Mouse (Mus musculus): ENCODE measurements around the gene Popdc3. TPM values are rescaled to one million over a fixed set of nuclear protein-coding genes. Genes with fewer than 3 reads are reported as not detected.
"Not testable (repeated sequence)": the region's sequence is repeated elsewhere in the genome, so short reads cannot be mapped to it uniquely, and the experiment has no call there.

The Popdc3 gene
- polyA plus RNA-seq, 1 experiment from 2014 or later, result 1.7 TPM

DNA sequence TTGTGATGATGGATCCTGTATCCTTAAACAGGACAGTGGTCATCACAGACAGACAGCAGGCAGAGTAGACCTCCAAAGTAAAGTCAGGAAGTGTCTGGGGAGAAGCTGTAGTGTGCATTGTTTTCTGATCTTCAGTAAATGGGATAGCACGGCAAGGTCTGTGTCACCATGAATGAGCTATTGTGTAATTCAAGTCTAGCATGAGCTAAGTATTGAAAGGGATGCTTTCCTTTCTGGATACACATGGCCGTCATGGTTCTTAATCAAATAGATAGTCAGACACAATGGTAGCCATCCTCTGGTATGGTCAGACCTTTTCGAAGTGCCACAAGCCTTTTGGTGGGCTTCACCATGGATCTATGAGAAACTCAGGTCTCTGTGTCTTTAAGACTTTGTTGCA is 142.4 kb downstream of the Popdc3 start:
- Histone ChIP-seq H3K4me3 (no peak overlapping the region), H3K9ac (no peak overlapping the region), H3K4me1 (no peaks in the 10 kb centered on the region), H3K27ac (no peak overlapping the region), H3K27me3 (no peaks in the 10 kb centered on the region), H3K36me3 (no peaks in the 10 kb centered on the region), H3K4me2 (replicated peaks) (no peak overlapping the region), H3K9me3 (peaks cover 3% of the 10 kb centered on the region; the same call in 1 of the 2 replicates)
- no peak for ATAC-seq (ENCODE audit: low FRiP score, low read depth)
- WGBS, result 92% methylated on average over 3 of the region's 3 CpGs

DNA sequence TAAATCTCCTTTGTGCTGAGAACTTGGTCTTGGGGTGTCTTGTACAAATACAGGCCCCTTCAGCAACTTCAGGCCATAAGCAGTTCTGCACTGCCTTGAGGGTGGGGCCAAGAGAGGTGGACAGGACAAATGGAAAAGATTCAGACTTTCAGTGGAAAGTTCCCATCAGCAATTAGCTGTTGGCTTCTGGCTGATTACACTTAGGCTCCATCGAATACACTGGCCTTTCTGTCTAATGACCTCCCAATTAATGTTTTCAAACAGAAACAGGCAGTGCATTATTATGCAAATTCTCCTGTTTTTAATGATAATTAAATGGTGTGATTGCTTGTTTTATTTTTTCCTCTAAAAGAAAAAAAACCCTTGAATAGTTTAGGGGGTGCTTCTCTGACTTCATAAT is 146.3 kb downstream of the Popdc3 start:
- H3K9ac ChIP-seq, result no peak overlapping the region
- H3K9me3 ChIP-seq, result no peaks in the 10 kb centered on the region
- H3K4me1 ChIP-seq, result no peaks in the 10 kb centered on the region
- H3K4me2 ChIP-seq (replicated peaks), result no peak overlapping the region
- ATAC-seq (ENCODE audit: low FRiP score, low read depth), result no peak
- WGBS, result 76% methylated on average over 1 of the region's 1 CpGs
- no peaks in the 10 kb centered on the region for H3K27me3 ChIP-seq
- H3K27ac ChIP-seq, result no peak overlapping the region
- H3K36me3 ChIP-seq, result no peaks in the 10 kb centered on the region
- no peak overlapping the region for H3K4me3 ChIP-seq

DNA sequence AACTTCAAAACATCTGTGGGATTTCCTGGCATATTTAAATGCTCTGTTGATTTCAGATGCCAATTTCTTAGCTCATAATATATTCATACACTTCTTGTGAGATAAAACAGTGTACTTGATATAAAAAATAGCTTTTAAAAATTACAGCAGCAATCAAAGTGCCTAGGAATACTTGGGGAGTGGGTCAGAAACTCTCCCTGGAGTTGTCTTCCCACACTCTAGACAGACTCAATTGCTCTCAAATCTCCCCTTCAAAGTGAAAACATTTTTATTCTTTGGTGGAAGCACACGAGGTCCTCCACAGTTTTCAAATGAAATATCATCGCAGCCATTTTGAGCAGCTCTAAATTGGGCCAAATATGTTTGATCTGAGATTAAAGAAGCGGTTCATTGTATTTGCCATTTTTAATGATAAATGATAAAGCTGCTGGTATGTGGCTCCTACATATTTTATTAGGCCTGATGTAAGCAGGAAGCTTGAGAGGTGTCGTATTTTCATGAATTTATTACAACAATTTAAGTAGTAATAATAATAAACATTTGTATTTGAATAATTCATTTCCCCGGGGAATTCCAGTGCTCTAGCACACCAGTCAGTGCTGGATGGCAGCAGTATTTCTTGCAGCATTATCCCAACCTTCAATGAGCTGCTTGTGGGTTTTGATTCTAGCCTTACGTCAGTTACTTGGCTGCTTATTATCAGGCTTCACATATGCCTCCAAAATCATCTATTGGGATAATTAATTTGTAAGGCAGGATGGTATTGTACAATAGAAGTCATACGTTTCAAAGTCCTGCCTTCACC is 150.5 kb downstream of the Popdc3 start:
- no peaks in the 10 kb centered on the region for H3K9me3 ChIP-seq
- H3K27ac ChIP-seq, result no peak overlapping the region
- 67% methylated on average over 7 of the region's 7 CpGs for WGBS
- H3K4me3 ChIP-seq, result no peak overlapping the region
- H3K4me2 ChIP-seq (replicated peaks), result no peak overlapping the region
- no peak overlapping the region for H3K9ac ChIP-seq
- no peaks in the 10 kb centered on the region for H3K4me1 ChIP-seq
- no peak for ATAC-seq (ENCODE audit: low FRiP score, low read depth)
- H3K36me3 ChIP-seq, result no peaks in the 10 kb centered on the region
- H3K27me3 ChIP-seq, result no peaks in the 10 kb centered on the region

DNA sequence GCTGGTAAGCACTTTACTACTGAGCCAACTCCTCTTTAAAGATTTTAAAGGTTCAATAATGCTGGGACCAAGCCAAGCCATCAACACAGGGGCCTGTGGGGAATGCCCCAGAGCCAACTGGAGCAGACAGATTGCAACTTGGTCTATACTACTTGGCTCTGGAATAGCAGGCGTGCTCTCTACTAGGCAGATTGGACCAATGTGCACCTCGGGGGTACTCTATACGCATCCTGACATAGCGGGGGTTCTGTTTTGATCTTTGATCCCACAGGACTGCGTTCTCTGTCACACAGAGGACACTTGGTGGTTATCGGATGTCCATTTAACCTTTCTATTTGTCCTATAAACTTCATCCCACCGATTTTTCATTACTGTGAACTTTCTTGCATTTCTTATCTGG is 157.0 kb downstream of the Popdc3 start:
- no peak overlapping the region for H3K9ac ChIP-seq
- peak; percentile 51 for ATAC-seq (ENCODE audit: low FRiP score, low read depth)
- 13% methylated on average over 7 of the region's 7 CpGs for WGBS

GRCm38 (mm10) chr10:45335434-45336422 is 157.8 kb downstream of the Popdc3 start, which contains the start of gene Bves:
Gene Bves (plus strand): TSS chr10:45335772.
- ATAC-seq (ENCODE audit: low FRiP score, low read depth), result peak; percentile 83

More for the DNA sequence above, 157.0 kb downstream of the Popdc3 start:
- no peaks in the 10 kb centered on the region for H3K36me3 ChIP-seq
- peaks cover 11% of the 10 kb centered on the region for H3K27me3 ChIP-seq
- peak overlapping the region; percentile 72 for H3K4me2 ChIP-seq (replicated peaks)
- no peak overlapping the region for H3K27ac ChIP-seq
- H3K4me3 ChIP-seq, result peak overlapping the region; percentile 72
- H3K9me3 ChIP-seq, result no peaks in the 10 kb centered on the region
- peaks cover 2% of the 10 kb centered on the region; the same call in 1 of the 2 replicates for H3K4me1 ChIP-seq

GRCm38 (mm10) chr10:45339106-45339505 is 161.2 kb downstream of the Popdc3 start:
- H3K36me3 ChIP-seq, result peaks cover 2% of the 10 kb centered on the region; the same call in 1 of the 2 replicates
- H3K27ac ChIP-seq, result no peak overlapping the region
- no peak overlapping the region for H3K9ac ChIP-seq
- H3K4me1 ChIP-seq, result peaks cover 2% of the 10 kb centered on the region; the same call in 1 of the 2 replicates
- ATAC-seq (ENCODE audit: low FRiP score, low read depth), result no peak
- H3K4me2 ChIP-seq (replicated peaks), result no peak overlapping the region
- peaks cover 9% of the 10 kb centered on the region for H3K27me3 ChIP-seq
- WGBS, result 68% methylated on average over 7 of the region's 7 CpGs
- H3K9me3 ChIP-seq, result no peaks in the 10 kb centered on the region
- no peak overlapping the region for H3K4me3 ChIP-seq

More at GRCm38 (mm10) chr10:45335434-45336422, 157.8 kb downstream of the Popdc3 start, which contains the start of gene Bves:
- H3K36me3 ChIP-seq, result no peaks in the 10 kb centered on the region
- peaks cover 11% of the 10 kb centered on the region for H3K27me3 ChIP-seq
- H3K27ac ChIP-seq, result peak within 1 kb of the TSS; percentile 39; the same call in 1 of the 2 replicates
- under 1% methylated on average over 100 of the region's 116 CpGs for WGBS
- peak within 1 kb of the TSS; percentile 72 for H3K4me2 ChIP-seq (replicated peaks)
- peak within 1 kb of the TSS; percentile 76 for H3K9ac ChIP-seq
- H3K4me3 ChIP-seq, result peak within 1 kb of the TSS; percentile 72
- peaks cover 2% of the 10 kb centered on the region; the same call in 1 of the 2 replicates for H3K4me1 ChIP-seq
- H3K9me3 ChIP-seq, result no peaks in the 10 kb centered on the region

DNA sequence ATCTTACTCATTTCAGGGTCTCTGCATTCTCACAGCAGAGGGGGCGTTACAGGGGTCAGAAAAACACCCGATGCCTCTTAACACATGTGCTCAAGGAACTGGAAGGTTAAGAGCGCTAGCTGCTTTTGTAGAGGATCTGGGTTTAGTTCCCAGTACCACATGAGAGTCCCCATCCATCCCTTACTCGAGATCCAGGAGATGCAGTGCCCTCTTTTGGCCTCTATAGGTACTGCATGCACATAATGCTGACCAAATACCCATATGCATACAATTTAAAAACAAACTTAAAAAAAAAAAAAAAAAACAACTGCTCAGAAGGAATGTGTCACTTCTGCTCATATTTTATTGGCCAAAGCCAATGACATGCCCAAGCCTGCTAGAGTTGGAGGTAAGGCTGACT is 166.5 kb downstream of the Popdc3 start:
- no peak overlapping the region for H3K9ac ChIP-seq
- no peak overlapping the region for H3K4me3 ChIP-seq
- no peak overlapping the region for H3K4me2 ChIP-seq (replicated peaks)
- no peaks in the 10 kb centered on the region for H3K4me1 ChIP-seq
- 86% methylated on average over 4 of the region's 4 CpGs for WGBS
- H3K36me3 ChIP-seq, result peaks cover 4% of the 10 kb centered on the region; the same call in 1 of the 2 replicates
- H3K27me3 ChIP-seq, result no peaks in the 10 kb centered on the region
- H3K27ac ChIP-seq, result no peak overlapping the region
- no peak for ATAC-seq (ENCODE audit: low FRiP score, low read depth)
- no peaks in the 10 kb centered on the region for H3K9me3 ChIP-seq

- no peak overlapping the region for H3K27ac ChIP-seq
- WGBS, result 82% methylated on average over 9 of the region's 9 CpGs
- peaks cover 4% of the 10 kb centered on the region; the same call in 1 of the 2 replicates for H3K36me3 ChIP-seq
- H3K4me2 ChIP-seq (replicated peaks), result no peak overlapping the region
- no peaks in the 10 kb centered on the region for H3K4me1 ChIP-seq
- no peak overlapping the region for H3K4me3 ChIP-seq
- no peak for ATAC-seq (ENCODE audit: low FRiP score, low read depth)
- no peaks in the 10 kb centered on the region for H3K9me3 ChIP-seq
- no peak overlapping the region for H3K9ac ChIP-seq
- H3K27me3 ChIP-seq, result no peaks in the 10 kb centered on the region
Observed at GRCm38 (mm10) chr10:45345217-45345616, 167.3 kb downstream of the Popdc3 start.

DNA sequence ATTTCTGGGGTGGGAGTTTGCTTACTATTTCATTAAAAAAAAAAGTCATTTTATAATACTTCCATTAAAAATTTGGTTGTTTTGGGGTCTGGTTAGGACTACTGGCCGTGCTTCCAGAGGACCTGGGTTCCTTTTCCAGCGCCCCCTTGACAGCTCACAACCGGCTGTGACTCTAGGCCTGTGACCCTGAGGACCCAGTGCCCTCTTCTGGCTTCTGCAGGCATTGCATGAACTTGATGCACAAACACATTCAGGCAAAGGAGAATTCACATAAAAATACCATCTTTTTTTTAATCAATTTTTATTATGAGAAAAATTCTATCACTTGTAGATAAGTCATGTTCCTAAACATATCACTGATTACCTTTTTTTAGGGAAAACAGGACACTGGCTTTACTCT is 170.2 kb downstream of the Popdc3 start:
- H3K4me2 ChIP-seq (replicated peaks); H3K4me3 ChIP-seq; H3K27ac ChIP-seq; H3K9me3 ChIP-seq; H3K27me3 ChIP-seq; H3K36me3 ChIP-seq; H3K4me1 ChIP-seq; ATAC-seq (ENCODE audit: low FRiP score, low read depth); H3K9ac ChIP-seq: not testable (repeated sequence)
- WGBS, result 77% methylated on average over 3 of the region's 3 CpGs

GRCm38 (mm10) chr10:45356091-45356490 is 178.2 kb downstream of the Popdc3 start:
- H3K27ac ChIP-seq, result no peak overlapping the region
- WGBS, result 94% methylated on average over 6 of the region's 6 CpGs
- H3K4me2 ChIP-seq (replicated peaks), result no peak overlapping the region
- H3K36me3 ChIP-seq, result peaks cover 6% of the 10 kb centered on the region; the same call in 1 of the 2 replicates
- no peak for ATAC-seq (ENCODE audit: low FRiP score, low read depth)
- no peak overlapping the region for H3K9ac ChIP-seq
- no peaks in the 10 kb centered on the region for H3K4me1 ChIP-seq
- H3K27me3 ChIP-seq, result no peaks in the 10 kb centered on the region
- no peak overlapping the region for H3K4me3 ChIP-seq
- no peaks in the 10 kb centered on the region for H3K9me3 ChIP-seq

DNA sequence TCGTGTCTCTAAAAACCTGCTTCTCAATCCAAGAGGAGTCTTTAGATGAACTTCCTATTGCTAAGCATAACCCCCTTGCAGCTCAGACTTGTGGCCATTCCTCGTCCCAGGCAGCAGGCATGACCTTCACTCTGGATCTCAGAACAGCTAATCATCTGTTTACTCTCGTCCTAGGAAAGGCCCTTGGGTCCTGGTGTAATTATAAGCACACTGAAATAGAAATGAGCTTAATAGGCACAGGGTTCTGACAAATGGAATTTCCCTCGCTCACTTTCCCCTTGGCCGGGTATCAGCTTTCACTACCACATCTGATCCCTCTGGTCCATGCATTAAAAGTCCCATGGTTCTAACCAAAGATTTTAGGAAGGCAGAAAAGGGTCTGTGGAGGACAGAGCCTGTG is 185.5 kb downstream of the Popdc3 start:
- WGBS, result 15% methylated on average over 5 of the region's 5 CpGs
- ATAC-seq (ENCODE audit: low FRiP score, low read depth), result no peak
- no peak overlapping the region for H3K4me2 ChIP-seq (replicated peaks)
- no peaks in the 10 kb centered on the region for H3K9me3 ChIP-seq
- no peaks in the 10 kb centered on the region for H3K27me3 ChIP-seq
- no peak overlapping the region for H3K27ac ChIP-seq
- H3K9ac ChIP-seq, result no peak overlapping the region
- H3K4me1 ChIP-seq, result peaks cover 16% of the 10 kb centered on the region
- peaks cover 6% of the 10 kb centered on the region; the same call in 1 of the 2 replicates for H3K36me3 ChIP-seq
- H3K4me3 ChIP-seq, result no peak overlapping the region

All from limb, embryonic 13.5 days (tissue).